Mouse (Mus musculus) kidney, postnatal 0 days (tissue): ENCODE measurements around the gene A730049H05Rik. TPM values are rescaled to one million over a fixed set of nuclear protein-coding genes. Genes with fewer than 3 reads are reported as not detected.

Source experiments
- ATAC-seq: fragments of 200-750 bp; cut with Nextera tagmentation; replicated peaks from 2 replicates; pipeline ENCODE4 v1.8.0; 2017; ENCODE audit warnings: low read depth, moderate number of reproducible peaks, moderate TSS enrichment, moderate library complexity; ENCODE audit not compliant: low FRiP score
- DNase-seq: peaks from one replicate; pipeline ENCODE4 v3.0.0-alpha.2; 2016; ENCODE audit warnings: low spot score
- H3K27ac ChIP-seq: fragments of 300-500 bp; sonication (generic); 2 replicates; pipeline ENCODE4 v1.5.1; 2014; ENCODE audit warnings: mild to moderate bottlenecking
- H3K27me3 ChIP-seq: fragments of 300-500 bp; sonication (generic); 2 replicates; pipeline ENCODE4 v1.6.1; 2014; ENCODE audit warnings: low read length, mixed read lengths; ENCODE audit not compliant: insufficient read depth
- H3K36me3 ChIP-seq: fragments of 300-500 bp; sonication (generic); 2 replicates; pipeline ENCODE4 v1.6.1; 2014; ENCODE audit warnings: low read length, mixed read lengths; ENCODE audit not compliant: insufficient read depth
- H3K4me1 ChIP-seq: fragments of 300-500 bp; sonication (generic); replicated peaks from 2 replicates; pipeline ENCODE4 v1.6.1; 2014; ENCODE audit warnings: antibody characterized with exemption, low read length, mixed read lengths; ENCODE audit not compliant: insufficient read depth
- H3K4me2 ChIP-seq: fragments of 300-500 bp; sonication (generic); 2 replicates; pipeline ENCODE4 v1.6.1; 2014; ENCODE audit warnings: mild to moderate bottlenecking, low read length, moderate library complexity, mixed read lengths
- H3K4me3 ChIP-seq: fragments of 300-500 bp; sonication (generic); replicated peaks from 2 replicates; pipeline ENCODE4 v1.5.1; 2014; ENCODE audit warnings: low read depth, low read length
- H3K9ac ChIP-seq: fragments of 300-500 bp; sonication (generic); 2 replicates; pipeline ENCODE4 v1.6.1; 2014; ENCODE audit warnings: low read depth, low read length
- H3K9me3 ChIP-seq: fragments of 300-500 bp; sonication (generic); replicated peaks from 2 replicates; pipeline ENCODE4 v1.6.1; 2016; ENCODE audit warnings: low read length, inconsistent platforms, mixed read lengths
- CTCF ChIP-seq: IDR thresholded peaks from 2 replicates; pipeline ENCODE4 v1.5.1; 2016; ENCODE audit warnings: antibody characterized with exemption, low read depth, mild to moderate bottlenecking, moderate library complexity
- WGBS: fragments of 180-500 bp; shearing (Covaris S2); extraction: QIAGEN DNeasy Blood & Tissue Kit; methylation state at CpG from one replicate; pipeline ENCODE4 v1.1.7; 2014; 5-methylcytosine and 5-hydroxymethylcytosine counted together
- polyA plus RNA-seq: library from polyadenylated mRNA; unstranded; fragments of >200 nt; fragmentation: Nextera tagmentation; extraction: Ambion mirVana; gene quantifications from 2 replicates; pipeline ENCODE4 v1.2.1, GENCODE M21; 2015

A730049H05Rik gene
- polyA plus RNA-seq, 1 experiment from 2014 or later, result 7.1 TPM

- H3K27me3 ChIP-seq, result no peaks in the 10 kb centered on the region
- no peak for TF ChIP-seq CTCF
- no peak overlapping the region for H3K9ac ChIP-seq
- H3K4me2 ChIP-seq, result no peak overlapping the region
- no peak for ATAC-seq
- WGBS, result 45% methylated on average over 5 of the region's 5 CpGs
- peaks cover 8% of the 10 kb centered on the region for H3K4me1 ChIP-seq
- no peaks in the 10 kb centered on the region for H3K36me3 ChIP-seq
- no peak overlapping the region for H3K27ac ChIP-seq
- H3K9me3 ChIP-seq, result no peaks in the 10 kb centered on the region
- no peak for DNase-seq
- no peak overlapping the region for H3K4me3 ChIP-seq
Measured at GRCm38 (mm10) chr6:92821606-92822005, 5.3 kb downstream of the A730049H05Rik start.

- no peak overlapping the region for H3K4me2 ChIP-seq
- H3K9ac ChIP-seq, result no peak overlapping the region
- 64% methylated on average over 6 of the region's 6 CpGs for WGBS
- ATAC-seq, result no peak
- no peaks in the 10 kb centered on the region for H3K27me3 ChIP-seq
- H3K4me1 ChIP-seq, result peaks cover 5% of the 10 kb centered on the region
- no peak for TF ChIP-seq CTCF
- no peak overlapping the region for H3K27ac ChIP-seq
- H3K4me3 ChIP-seq, result no peak overlapping the region
- H3K9me3 ChIP-seq, result no peaks in the 10 kb centered on the region
- no peak for DNase-seq
- no peaks in the 10 kb centered on the region for H3K36me3 ChIP-seq
Measured at GRCm38 (mm10) chr6:92822006-92822405, 5.7 kb downstream of the A730049H05Rik start.

DNA sequence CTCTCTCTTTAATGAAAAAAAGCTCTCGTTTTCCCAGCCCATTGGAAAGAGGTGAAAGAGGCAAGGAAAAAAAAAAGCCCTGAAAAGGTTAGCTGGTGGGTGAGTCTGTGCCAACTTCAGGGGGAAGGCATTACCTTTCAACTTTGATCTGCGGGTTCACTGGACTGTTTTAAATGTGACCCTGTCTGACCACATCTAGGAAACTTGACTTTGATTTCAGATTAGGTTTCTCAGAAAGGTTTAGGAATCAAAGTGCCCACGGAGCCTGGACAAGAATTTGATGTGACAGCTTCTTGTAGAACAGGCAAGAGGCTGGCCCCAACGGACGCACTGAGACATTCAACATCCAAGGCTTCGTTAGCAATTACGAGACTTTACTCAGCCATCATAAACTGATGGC, 7.7 kb downstream of the A730049H05Rik start:
- Histone ChIP-seq H3K4me2 (no peak overlapping the region), H3K27ac (peak overlapping the region; percentile 13; the same call in 1 of the 2 replicates), H3K27me3 (no peaks in the 10 kb centered on the region), H3K4me1 (peaks cover 9% of the 10 kb centered on the region), H3K9me3 (no peaks in the 10 kb centered on the region), H3K36me3 (0 out of 2 replicates have a peak, but pooled peaks cover 6% of the 10 kb centered on the region), H3K9ac (no peak overlapping the region), H3K4me3 (no peak overlapping the region)
- TF ChIP-seq CTCF, result no peak
- WGBS, result 44% methylated on average over 7 of the region's 7 CpGs
- DNase-seq (no peak), ATAC-seq (no peak)

DNA sequence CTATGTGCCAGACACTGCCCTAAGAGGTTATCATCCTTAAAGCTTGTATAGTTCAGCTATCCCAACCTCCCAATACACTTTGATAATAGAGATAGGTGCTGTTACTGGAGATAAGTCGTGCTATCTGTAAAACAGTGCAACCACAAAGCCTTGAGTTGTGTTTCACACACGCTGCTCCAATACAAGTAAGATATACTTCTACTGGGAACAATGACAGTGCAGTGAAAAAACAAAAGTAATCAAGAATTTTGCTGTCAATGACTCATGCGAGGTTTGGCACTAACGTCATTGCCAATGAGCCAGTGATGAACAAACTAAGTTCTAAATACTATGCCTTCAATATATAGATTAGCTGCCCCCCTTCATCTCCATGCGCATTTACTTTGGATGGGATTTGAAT, 10.3 kb downstream of the A730049H05Rik start:
- H3K4me2 ChIP-seq, result no peak overlapping the region
- no peaks in the 10 kb centered on the region for H3K27me3 ChIP-seq
- H3K4me3 ChIP-seq, result no peak overlapping the region
- H3K9me3 ChIP-seq, result no peaks in the 10 kb centered on the region
- DNase-seq (no peak), ATAC-seq (no peak)
- no peak for TF ChIP-seq CTCF
- H3K27ac ChIP-seq, result no peak overlapping the region; the same call in 1 of the 2 replicates
- peaks cover 9% of the 10 kb centered on the region for H3K4me1 ChIP-seq
- H3K36me3 ChIP-seq, result 0 out of 2 replicates have a peak, but pooled peaks cover 6% of the 10 kb centered on the region
- 87% methylated on average over 5 of the region's 5 CpGs for WGBS
- no peak overlapping the region for H3K9ac ChIP-seq

DNA sequence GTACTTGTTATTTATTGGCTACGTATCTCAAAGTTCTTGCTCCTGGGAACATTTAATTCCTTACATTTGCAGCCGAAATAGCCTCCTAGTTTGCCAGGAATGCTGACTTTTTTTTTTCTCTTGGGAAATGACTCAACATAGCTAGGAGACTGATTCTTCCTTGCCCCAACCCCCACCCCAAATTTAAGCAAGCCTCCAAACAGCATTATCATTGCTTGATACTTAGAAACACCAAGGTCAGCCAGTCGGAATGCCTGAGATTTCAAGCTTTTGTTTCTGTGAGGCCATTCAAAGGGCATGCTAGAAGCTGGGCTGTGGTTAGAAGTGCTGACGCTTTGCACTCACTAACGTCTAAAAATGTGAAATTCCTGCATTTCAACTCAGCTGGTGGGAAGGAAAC, 11.1 kb downstream of the A730049H05Rik start:
- no peak for ATAC-seq
- Histone ChIP-seq H3K9me3 (no peaks in the 10 kb centered on the region), H3K27me3 (no peaks in the 10 kb centered on the region), H3K27ac (peak overlapping the region; percentile 57), H3K4me3 (no peak overlapping the region), H3K4me2 (no peak overlapping the region), H3K36me3 (0 out of 2 replicates have a peak, but pooled peaks cover 6% of the 10 kb centered on the region), H3K9ac (no peak overlapping the region), H3K4me1 (peaks cover 9% of the 10 kb centered on the region)
- WGBS, result 57% methylated on average over 5 of the region's 5 CpGs
- no peak for TF ChIP-seq CTCF
- peak; percentile 53 for DNase-seq

DNA sequence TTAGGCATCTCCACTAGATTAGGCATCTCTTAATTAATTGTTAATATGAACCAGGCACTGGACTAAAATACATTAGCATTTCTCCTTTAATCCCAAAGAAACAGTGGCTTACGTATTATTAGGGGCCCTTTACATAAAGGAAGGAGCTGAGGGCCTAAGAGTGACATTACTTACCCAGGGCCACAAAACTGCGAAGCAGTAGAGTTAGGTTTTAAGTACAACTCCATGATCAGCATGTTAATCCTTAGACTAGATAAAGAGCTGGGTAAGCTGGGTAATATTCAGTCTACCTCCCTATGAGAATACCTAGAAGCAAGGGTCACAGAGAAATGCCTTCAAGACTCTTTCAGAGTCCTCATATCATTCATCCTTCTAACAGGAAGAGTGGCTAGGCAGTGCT, 12.9 kb downstream of the A730049H05Rik start:
- no peak overlapping the region for H3K4me3 ChIP-seq
- no peak overlapping the region for H3K9ac ChIP-seq
- H3K27me3 ChIP-seq, result no peaks in the 10 kb centered on the region
- no peak overlapping the region for H3K4me2 ChIP-seq
- 0 out of 2 replicates have a peak, but pooled peaks cover 6% of the 10 kb centered on the region for H3K36me3 ChIP-seq
- no peak overlapping the region for H3K27ac ChIP-seq
- DNase-seq, result peak; percentile 28
- no peak for TF ChIP-seq CTCF
- no peaks in the 10 kb centered on the region for H3K9me3 ChIP-seq
- 0 out of 2 replicates have a peak, but pooled peaks cover 4% of the 10 kb centered on the region for H3K4me1 ChIP-seq
- 83% methylated on average over 2 of the region's 2 CpGs for WGBS
- 0 out of 2 replicates have a peak, but pooled peaks have one; percentile 36 for ATAC-seq

DNA sequence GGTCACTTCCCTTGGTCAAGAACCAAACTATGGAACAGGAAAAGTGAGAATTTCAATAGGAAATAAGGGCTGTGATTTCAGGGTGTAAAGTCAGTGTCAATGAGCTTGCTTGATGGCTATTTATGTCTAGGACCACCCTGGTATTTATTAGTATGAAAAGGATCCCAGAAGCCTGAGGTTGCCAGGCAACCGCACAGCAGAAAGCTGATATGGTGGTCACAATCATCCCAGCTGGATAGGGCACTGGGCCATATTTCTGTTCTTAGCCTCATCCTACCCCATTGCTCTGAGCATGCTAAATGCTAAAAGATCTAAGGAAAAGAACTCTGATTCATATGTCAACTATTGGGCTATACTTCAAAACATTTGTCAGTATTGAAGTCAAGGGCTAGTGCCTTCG, 14.8 kb downstream of the A730049H05Rik start:
- no peak for TF ChIP-seq CTCF
- H3K9ac ChIP-seq, result no peak overlapping the region
- H3K4me1 ChIP-seq, result 0 out of 2 replicates have a peak, but pooled peaks cover 4% of the 10 kb centered on the region
- 0 out of 2 replicates have a peak, but pooled peaks cover 6% of the 10 kb centered on the region for H3K36me3 ChIP-seq
- DNase-seq (no peak), ATAC-seq (no peak)
- H3K4me2 ChIP-seq, result no peak overlapping the region
- no peaks in the 10 kb centered on the region for H3K27me3 ChIP-seq
- 95% methylated on average over 2 of the region's 2 CpGs for WGBS
- no peaks in the 10 kb centered on the region for H3K9me3 ChIP-seq
- H3K27ac ChIP-seq, result no peak overlapping the region
- H3K4me3 ChIP-seq, result no peak overlapping the region
